Mouse (Mus musculus) embryonic facial prominence, embryonic 14.5 days (tissue): ENCODE measurements at regions not wholly inside any gene's neighbourhood (a gene's known extent, or its start where the extent isn't known, plus 50 kb on each side); places are given as distances from the start of the nearest gene placed in this dataset.

Experiments
- ATAC-seq: fragments of 200-750 bp; cut with Nextera tagmentation; 2 replicates; pipeline ENCODE4 v1.8.0; 2017; ENCODE audit warnings: low read depth, moderate number of reproducible peaks, moderate TSS enrichment
- DNase-seq: peaks from one replicate; pipeline ENCODE4 v3.0.0-alpha.2; 2015; ENCODE audit warnings: low spot score
- H3K27ac ChIP-seq: fragments of 300-500 bp; sonication (generic); replicated peaks from 2 replicates; pipeline ENCODE4 v1.5.1; 2014; ENCODE audit warnings: low read depth, mild to moderate bottlenecking, low read length, moderate library complexity
- H3K27me3 ChIP-seq: fragments of 300-500 bp; sonication (generic); replicated peaks from 2 replicates; pipeline ENCODE4 v1.6.1; 2014; ENCODE audit warnings: low read length; ENCODE audit not compliant: control insufficient read depth, insufficient read depth
- H3K36me3 ChIP-seq: fragments of 300-500 bp; sonication (generic); 2 replicates; pipeline ENCODE4 v1.6.1; 2014; ENCODE audit warnings: low read length, mixed read lengths; ENCODE audit not compliant: control insufficient read depth, insufficient read depth
- H3K4me1 ChIP-seq: fragments of 300-500 bp; sonication (generic); 2 replicates; pipeline ENCODE4 v1.6.1; 2014; ENCODE audit warnings: antibody characterized with exemption, low read length; ENCODE audit not compliant: control insufficient read depth, insufficient read depth
- H3K4me2 ChIP-seq: fragments of 300-500 bp; sonication (generic); 2 replicates; pipeline ENCODE4 v1.6.1; 2014; ENCODE audit warnings: low read depth, mild to moderate bottlenecking, low read length, moderate library complexity, mixed read lengths
- H3K4me3 ChIP-seq: fragments of 300-500 bp; sonication (generic); 2 replicates; pipeline ENCODE4 v1.5.1; 2014; ENCODE audit warnings: low read depth, mild to moderate bottlenecking, low read length
- H3K9ac ChIP-seq: fragments of 300-500 bp; sonication (generic); 2 replicates; pipeline ENCODE4 v1.6.1; 2014; ENCODE audit warnings: low read depth, mild to moderate bottlenecking, low read length, moderate library complexity, mixed read lengths
- H3K9me3 ChIP-seq: fragments of 300-500 bp; sonication (generic); 2 replicates; pipeline ENCODE4 v1.6.1; 2016; ENCODE audit warnings: low read length; ENCODE audit not compliant: control insufficient read depth
- WGBS: fragments of 180-500 bp; shearing (Covaris S2); extraction: QIAGEN DNeasy Blood & Tissue Kit; methylation state at CpG from one replicate; pipeline ENCODE4 v1.1.7; 2014; 5-methylcytosine and 5-hydroxymethylcytosine counted together

GRCm38 (mm10) chr10:67606739-67607138 is 58.0 kb upstream of the Ado start:
- H3K27me3 ChIP-seq = no peaks in the 10 kb centered on the region
- DNase-seq (no peak), ATAC-seq (no peak)
- no peak overlapping the region for H3K4me3 ChIP-seq
- H3K4me2 ChIP-seq = no peak overlapping the region
- H3K9ac ChIP-seq = no peak overlapping the region
- H3K27ac ChIP-seq = no peak overlapping the region
- no peaks in the 10 kb centered on the region for H3K36me3 ChIP-seq
- no peaks in the 10 kb centered on the region for H3K4me1 ChIP-seq
- H3K9me3 ChIP-seq = no peaks in the 10 kb centered on the region
- 70% methylated on average over 1 of the region's 1 CpGs for WGBS

- DNase-seq = no peak
- Histone ChIP-seq H3K27me3 (no peaks in the 10 kb centered on the region), H3K4me1 (no peaks in the 10 kb centered on the region), H3K4me2 (no peak overlapping the region), H3K9ac (no peak overlapping the region), H3K36me3 (no peaks in the 10 kb centered on the region), H3K4me3 (no peak overlapping the region), H3K9me3 (no peaks in the 10 kb centered on the region), H3K27ac (no peak overlapping the region)
- ATAC-seq = no peak
- 93% methylated on average over 7 of the region's 7 CpGs for WGBS
Measured at GRCm38 (mm10) chr10:67599390-67599789, 50.6 kb upstream of the Ado start.

GRCm38 (mm10) chr10:67598590-67599047 is 49.9 kb upstream of the Ado start:
- no peaks in the 10 kb centered on the region for H3K27me3 ChIP-seq
- 74% methylated on average over 7 of the region's 7 CpGs for WGBS
- no peak overlapping the region for H3K27ac ChIP-seq
- no peaks in the 10 kb centered on the region for H3K9me3 ChIP-seq
- H3K36me3 ChIP-seq = no peaks in the 10 kb centered on the region
- no peak for ATAC-seq
- no peaks in the 10 kb centered on the region for H3K4me1 ChIP-seq
- H3K4me3 ChIP-seq = no peak overlapping the region
- H3K9ac ChIP-seq = no peak overlapping the region
- H3K4me2 ChIP-seq = no peak overlapping the region
- no peak for DNase-seq
